Mouse (Mus musculus) heart, postnatal 0 days (tissue): ENCODE results near the gene Galnt9.

Source experiments
- CTCF ChIP-seq: IDR thresholded peaks from 2 replicates; pipeline ENCODE4 v1.5.1; 2016; ENCODE audit warnings: antibody characterized with exemption, control low read depth, low read depth
- EP300 ChIP-seq: IDR thresholded peaks from 2 replicates; pipeline ENCODE4 v1.6.1; 2016; ENCODE audit warnings: antibody characterized with exemption, low read depth

DNA sequence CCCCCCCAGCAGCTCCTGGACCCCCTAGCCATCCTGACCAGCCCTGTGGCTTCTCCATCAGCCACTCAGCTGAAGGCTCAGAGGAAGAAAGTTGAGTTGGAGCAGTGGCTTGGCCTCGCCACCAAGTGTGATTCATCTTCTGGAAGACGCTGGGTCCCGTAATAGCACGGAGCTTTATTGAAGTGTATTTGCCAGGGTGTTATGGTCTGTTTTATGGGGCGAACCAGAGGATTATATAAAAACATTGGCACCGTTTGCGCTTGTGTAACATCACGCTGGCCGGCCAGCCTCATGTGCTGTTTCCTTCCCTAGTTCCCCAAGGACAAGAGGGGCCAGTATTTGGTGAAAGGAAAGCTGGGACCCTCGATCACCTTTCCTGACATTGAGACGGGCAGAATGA is 2.0 kb downstream of the Galnt9 start:
- TF ChIP-seq EP300 (no peak), CTCF (no peak)
